Mouse (Mus musculus): ENCODE data around the gene Rbks.

- peak; percentile 72 for TF ChIP-seq CTCF (IDR thresholded peaks at IDR 0.05; ENCODE audit: control insufficient read depth, insufficient read depth, low read length)
- no peak for TF ChIP-seq POLR2A (IDR thresholded peaks at IDR 0.05; ENCODE audit: borderline replicate concordance, control insufficient read depth, low read depth, low read length)
These were observed 98.3 kb downstream of the Rbks start for GRCm38 (mm10) chr5:31599161-31599560.
